Mouse (Mus musculus): Measurements from ENCODE around the gene Cdkn2aip.

Gene Cdkn2aip

GRCm38 (mm10) chr8:47713761-47714745 lies at the start of gene Cdkn2aip:
Gene Cdkn2aip (minus strand): TSS chr8:47713932.
- peak; percentile 98 for DNase-seq

- DNase-seq, result no peak
Observed at GRCm38 (mm10) chr8:47763194-47763593, 49.5 kb upstream of the Cdkn2aip start.

GRCm38 (mm10) chr8:47760685-47761084 lies 47.0 kb upstream of the Cdkn2aip start:
- peak; percentile 55 for DNase-seq

- no peak for DNase-seq
Observed at GRCm38 (mm10) chr8:47760186-47760585, 46.5 kb upstream of the Cdkn2aip start.

GRCm38 (mm10) chr8:47753121-47753520 lies 39.4 kb upstream of the Cdkn2aip start:
- DNase-seq, result no peak

GRCm38 (mm10) chr8:47750096-47750495 lies 36.4 kb upstream of the Cdkn2aip start:
- no peak for DNase-seq

- DNase-seq, result no peak
Observed at GRCm38 (mm10) chr8:47749491-47749890, 35.8 kb upstream of the Cdkn2aip start.

GRCm38 (mm10) chr8:47746304-47746703 lies 32.6 kb upstream of the Cdkn2aip start:
- peak; percentile 44 for DNase-seq

- DNase-seq, result no peak
Observed at GRCm38 (mm10) chr8:47745848-47746247, 32.1 kb upstream of the Cdkn2aip start.

- no peak for DNase-seq
Observed at GRCm38 (mm10) chr8:47744803-47745202, 31.1 kb upstream of the Cdkn2aip start.

GRCm38 (mm10) chr8:47743419-47743818 lies 29.7 kb upstream of the Cdkn2aip start:
- peak; percentile 90 for DNase-seq

GRCm38 (mm10) chr8:47742992-47743391 lies 29.3 kb upstream of the Cdkn2aip start:
- no peak for DNase-seq

GRCm38 (mm10) chr8:47742372-47742771 lies 28.6 kb upstream of the Cdkn2aip start:
- DNase-seq, result no peak

GRCm38 (mm10) chr8:47737120-47737519 lies 23.4 kb upstream of the Cdkn2aip start:
- DNase-seq, result no peak

- no peak for DNase-seq
Observed at GRCm38 (mm10) chr8:47729324-47729723, 15.6 kb upstream of the Cdkn2aip start.

GRCm38 (mm10) chr8:47726945-47727344 lies 13.2 kb upstream of the Cdkn2aip start:
- no peak for DNase-seq

- no peak for DNase-seq
Observed at GRCm38 (mm10) chr8:47721609-47722008, 7.9 kb upstream of the Cdkn2aip start.

GRCm38 (mm10) chr8:47718641-47719040 lies 4.9 kb upstream of the Cdkn2aip start:
- DNase-seq, result no peak

GRCm38 (mm10) chr8:47713171-47713663 lies 515 bp downstream of the Cdkn2aip start:
- DNase-seq, result no peak

GRCm38 (mm10) chr8:47708106-47708505 lies 5.6 kb downstream of the Cdkn2aip start:
- no peak for DNase-seq

GRCm38 (mm10) chr8:47706746-47707145 lies 7.0 kb downstream of the Cdkn2aip start:
- DNase-seq, result peak; percentile 51

- no peak for DNase-seq
Observed at GRCm38 (mm10) chr8:47702333-47702732, 11.4 kb downstream of the Cdkn2aip start.

GRCm38 (mm10) chr8:47697696-47698095 lies 16.0 kb downstream of the Cdkn2aip start:
- no peak for DNase-seq

GRCm38 (mm10) chr8:47695431-47696105 lies 18.2 kb downstream of the Cdkn2aip start:
- DNase-seq, result no peak
